Mouse (Mus musculus) hindbrain, embryonic 11.5 days (tissue): ENCODE measurements around the gene Slc37a1. TPM values are rescaled to one million over a fixed set of nuclear protein-coding genes. Genes with fewer than 3 reads are reported as not detected.

Experiments used
- ATAC-seq: fragments of 200-750 bp; cut with Nextera tagmentation; 2 replicates; pipeline ENCODE4 v1.8.0; 2017; ENCODE audit warnings: mild to moderate bottlenecking, moderate TSS enrichment, moderate library complexity; ENCODE audit not compliant: low FRiP score
- DNase-seq: peaks from one replicate; pipeline ENCODE4 v3.0.0-alpha.2; 2015; ENCODE audit warnings: low spot score
- H3K27ac ChIP-seq: fragments of 300-500 bp; sonication (generic); 2 replicates; pipeline ENCODE4 v1.5.1; 2014; ENCODE audit warnings: mild to moderate bottlenecking, low read depth, low read length
- H3K27me3 ChIP-seq: fragments of 300-500 bp; sonication (generic); 2 replicates; pipeline ENCODE4 v1.6.1; 2014; ENCODE audit warnings: mild to moderate bottlenecking, low read length, moderate library complexity, mixed read lengths; ENCODE audit not compliant: control insufficient read depth, insufficient read depth
- H3K36me3 ChIP-seq: fragments of 300-500 bp; sonication (generic); 2 replicates; pipeline ENCODE4 v1.6.1; 2014; ENCODE audit warnings: mild to moderate bottlenecking, low read length, moderate library complexity, mixed read lengths; ENCODE audit not compliant: control insufficient read depth, insufficient read depth
- H3K4me1 ChIP-seq: fragments of 300-500 bp; sonication (generic); replicated peaks from 2 replicates; pipeline ENCODE4 v1.6.1; 2014; ENCODE audit warnings: low read length, mixed read lengths; ENCODE audit not compliant: control insufficient read depth, insufficient read depth
- H3K4me2 ChIP-seq: fragments of 300-500 bp; sonication (generic); replicated peaks from 2 replicates; pipeline ENCODE4 v1.6.1; 2014; ENCODE audit warnings: mild to moderate bottlenecking, low read depth, low read length
- H3K4me3 ChIP-seq: fragments of 300-500 bp; sonication (generic); 2 replicates; pipeline ENCODE4 v1.5.1; 2014; ENCODE audit warnings: low read depth, low read length
- H3K9ac ChIP-seq: fragments of 300-500 bp; sonication (generic); 2 replicates; pipeline ENCODE4 v1.6.1; 2014; ENCODE audit warnings: low read depth, low read length
- H3K9me3 ChIP-seq: fragments of 300-500 bp; sonication (generic); 2 replicates; pipeline ENCODE4 v1.6.1; 2016; ENCODE audit warnings: low read length; ENCODE audit not compliant: control insufficient read depth
- WGBS: fragments of 180-500 bp; shearing (Covaris S2); extraction: QIAGEN DNeasy Blood & Tissue Kit; methylation state at CpG from one replicate; pipeline ENCODE4 v1.1.7; 2014; 5-methylcytosine and 5-hydroxymethylcytosine counted together
- polyA plus RNA-seq: library from polyadenylated mRNA; unstranded; fragments of >200 nt; fragmentation: Nextera tagmentation; extraction: Ambion mirVana; gene quantifications from 2 replicates; pipeline ENCODE4 v1.2.1, GENCODE M21; 2014

Slc37a1 gene
- polyA plus RNA-seq, 1 experiment from 2014 or later: 13.0 TPM

- Histone ChIP-seq H3K9ac (no peak overlapping the region), H3K36me3 (no peaks in the 10 kb centered on the region), H3K4me1 (peaks cover 6% of the 10 kb centered on the region; the same call in 1 of the 2 replicates), H3K27me3 (peaks cover 10% of the 10 kb centered on the region; the same call in 1 of the 2 replicates), H3K9me3 (no peaks in the 10 kb centered on the region), H3K4me3 (no peak overlapping the region), H3K4me2 (peak overlapping the region; percentile 96; the same call in 1 of the 2 replicates), H3K27ac (no peak overlapping the region)
- no peak for DNase-seq
- ATAC-seq: no peak
- 81% methylated on average over 15 of the region's 15 CpGs for WGBS
Observed at GRCm38 (mm10) chr17:31294363-31295214, 8.0 kb downstream of the Slc37a1 start.

- Histone ChIP-seq H3K27ac (peak overlapping the region; percentile 78), H3K4me1 (peaks cover 6% of the 10 kb centered on the region; the same call in 1 of the 2 replicates), H3K9me3 (no peaks in the 10 kb centered on the region), H3K4me2 (peak overlapping the region; percentile 96), H3K27me3 (peaks cover 10% of the 10 kb centered on the region; the same call in 1 of the 2 replicates), H3K9ac (peak overlapping the region; percentile 86; the same call in 1 of the 2 replicates), H3K4me3 (peak overlapping the region; percentile 59), H3K36me3 (no peaks in the 10 kb centered on the region)
- 19% methylated on average over 24 of the region's 25 CpGs for WGBS
- ATAC-seq (peak; percentile 56), DNase-seq (peak; percentile 65)
Observed at GRCm38 (mm10) chr17:31295215-31295891, 8.8 kb downstream of the Slc37a1 start.

- peaks cover 10% of the 10 kb centered on the region; the same call in 1 of the 2 replicates for H3K27me3 ChIP-seq
Observed at GRCm38 (mm10) chr17:31295892-31296781, 9.5 kb downstream of the Slc37a1 start.

GRCm38 (mm10) chr17:31297521-31297939, 10.9 kb downstream of the Slc37a1 start:
- DNase-seq (peak; percentile 20), ATAC-seq (no peak)
- Histone ChIP-seq H3K36me3 (no peaks in the 10 kb centered on the region), H3K27ac (no peak overlapping the region), H3K9me3 (no peaks in the 10 kb centered on the region), H3K9ac (no peak overlapping the region), H3K4me2 (peak overlapping the region; percentile 96), H3K4me1 (peaks cover 6% of the 10 kb centered on the region; the same call in 1 of the 2 replicates), H3K27me3 (peaks cover 10% of the 10 kb centered on the region; the same call in 1 of the 2 replicates), H3K4me3 (peak overlapping the region; percentile 59)
- 30% methylated on average over 7 of the region's 7 CpGs for WGBS

More at GRCm38 (mm10) chr17:31295892-31296781, 9.5 kb downstream of the Slc37a1 start:
- Histone ChIP-seq H3K4me2 (peak overlapping the region; percentile 96), H3K9ac (peak overlapping the region; percentile 86), H3K36me3 (no peaks in the 10 kb centered on the region), H3K4me1 (peaks cover 6% of the 10 kb centered on the region; the same call in 1 of the 2 replicates), H3K9me3 (no peaks in the 10 kb centered on the region), H3K4me3 (peak overlapping the region; percentile 59), H3K27ac (peak overlapping the region; percentile 78)
- WGBS: 2% methylated on average over 47 of the region's 68 CpGs
- DNase-seq (peak; percentile 81), ATAC-seq (peak; percentile 84)

GRCm38 (mm10) chr17:31298419-31299209, 12.0 kb downstream of the Slc37a1 start:
- DNase-seq (no peak), ATAC-seq (no peak)
- no peak overlapping the region for H3K4me2 ChIP-seq
- H3K4me3 ChIP-seq: no peak overlapping the region
- H3K36me3 ChIP-seq: no peaks in the 10 kb centered on the region
- no peak overlapping the region for H3K27ac ChIP-seq
- peaks cover 6% of the 10 kb centered on the region; the same call in 1 of the 2 replicates for H3K4me1 ChIP-seq
- H3K9ac ChIP-seq: no peak overlapping the region
- H3K9me3 ChIP-seq: no peaks in the 10 kb centered on the region
- H3K27me3 ChIP-seq: peaks cover 10% of the 10 kb centered on the region; the same call in 1 of the 2 replicates
- 86% methylated on average over 6 of the region's 6 CpGs for WGBS

- WGBS: 86% methylated on average over 4 of the region's 4 CpGs
- no peak for ATAC-seq
Observed at GRCm38 (mm10) chr17:31299981-31300380, 13.4 kb downstream of the Slc37a1 start.

GRCm38 (mm10) chr17:31300736-31301135, 14.1 kb downstream of the Slc37a1 start:
- no peaks in the 10 kb centered on the region for H3K9me3 ChIP-seq
- WGBS: 72% methylated on average over 3 of the region's 3 CpGs
- no peak overlapping the region for H3K4me2 ChIP-seq
- no peak for DNase-seq
- H3K27me3 ChIP-seq: peaks cover 9% of the 10 kb centered on the region; the same call in 1 of the 2 replicates
- peaks cover 5% of the 10 kb centered on the region; the same call in 1 of the 2 replicates for H3K4me1 ChIP-seq
- no peak overlapping the region for H3K27ac ChIP-seq
- H3K36me3 ChIP-seq: no peaks in the 10 kb centered on the region
- no peak for ATAC-seq
- no peak overlapping the region for H3K9ac ChIP-seq
- H3K4me3 ChIP-seq: no peak overlapping the region

More at GRCm38 (mm10) chr17:31299981-31300380, 13.4 kb downstream of the Slc37a1 start:
- Histone ChIP-seq H3K27me3 (peaks cover 10% of the 10 kb centered on the region; the same call in 1 of the 2 replicates), H3K9me3 (no peaks in the 10 kb centered on the region), H3K27ac (no peak overlapping the region), H3K4me1 (peaks cover 6% of the 10 kb centered on the region; the same call in 1 of the 2 replicates), H3K9ac (no peak overlapping the region), H3K4me2 (no peak overlapping the region), H3K4me3 (no peak overlapping the region), H3K36me3 (no peaks in the 10 kb centered on the region)
- no peak for DNase-seq
